In the genomic region with DNA sequence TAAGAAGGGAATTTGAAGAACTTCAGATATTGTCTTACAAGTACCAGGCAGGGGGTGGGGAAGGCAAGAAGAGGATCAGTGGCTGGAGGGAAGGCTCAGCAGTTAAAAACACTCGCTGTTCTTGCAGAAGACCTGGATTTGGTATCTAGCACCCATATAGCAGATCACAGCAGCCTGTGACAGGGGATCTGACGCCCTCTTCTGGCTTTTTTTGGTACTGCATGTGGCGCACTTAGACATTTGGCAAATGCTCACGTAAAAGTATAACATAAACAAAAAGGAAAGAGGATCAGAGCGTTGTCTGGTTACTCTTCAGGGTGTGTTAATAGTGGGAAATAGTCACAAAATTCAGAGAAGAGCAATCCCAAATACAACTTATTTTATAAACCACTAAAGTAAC, we compare ENCODE assay signal across 19 mouse cellular contexts.
DNase-seq lines count a peak whose midpoint lies in the region; ATAC-seq and TF ChIP-seq lines count a peak whose summit lies in the region.
"Had no signal": no experiment of that assay in that cellular context is flagged by ENCODE, and none has a peak within 500 bp of the region (broad histone marks: within the 10 kb centered on the region; RNA-seq: fewer than 3 reads in every experiment).

No protein-coding gene starts in this region.

- no peak overlapping the region for H3K27ac ChIP-seq in intestine, postnatal 0 days (ENCODE audit: low read depth, low read length)
- no peak overlapping the region for H3K27ac ChIP-seq in intestine, embryonic 16.5 days (ENCODE audit: low read length)
- H3K27ac ChIP-seq: embryonic facial prominence, embryonic 12.5 days; forebrain, embryonic 10.5 days; heart, embryonic 13.5 days; hindbrain, embryonic 12.5 days; limb, embryonic 13.5 days had no signal

- TF ChIP-seq CTCF in intestine, postnatal 0 days (IDR thresholded peaks at IDR 0.05; ENCODE audit: low read depth), result peak; percentile 54
- peak; percentile 42 for TF ChIP-seq CTCF in Patski (IDR thresholded peaks at IDR 0.05)

- no peaks in the 10 kb centered on the region for H3K36me3 ChIP-seq in intestine, postnatal 0 days (ENCODE audit: control insufficient read depth, insufficient read depth)
- no peaks in the 10 kb centered on the region for H3K36me3 ChIP-seq in intestine, embryonic 16.5 days (ENCODE audit: control insufficient read depth, insufficient read depth, low read length)
- H3K36me3 ChIP-seq: embryonic facial prominence, embryonic 12.5 days; forebrain, embryonic 10.5 days; heart, embryonic 13.5 days; hindbrain, embryonic 12.5 days; limb, embryonic 13.5 days had no signal

- no peak overlapping the region for H3K4me2 ChIP-seq in intestine, postnatal 0 days (replicated peaks; ENCODE audit: low read depth)
- no peak overlapping the region for H3K4me2 ChIP-seq in intestine, embryonic 16.5 days (ENCODE audit: low read depth, low read length)
- H3K4me2 ChIP-seq: embryonic facial prominence, embryonic 12.5 days; heart, embryonic 13.5 days; hindbrain, embryonic 12.5 days; limb, embryonic 13.5 days had no signal

- no peaks in the 10 kb centered on the region for H3K4me1 ChIP-seq in intestine, postnatal 0 days (replicated peaks; ENCODE audit: control insufficient read depth, insufficient read depth, low read length)
- no peaks in the 10 kb centered on the region; the same call in 1 of the 2 replicates for H3K4me1 ChIP-seq in intestine, embryonic 16.5 days (ENCODE audit: control insufficient read depth, insufficient read depth, low read length)

- no peak overlapping the region for H3K4me3 ChIP-seq in intestine, postnatal 0 days (ENCODE audit: low read depth, low read length)
- no peak overlapping the region for H3K4me3 ChIP-seq in intestine, embryonic 16.5 days (ENCODE audit: low read length)
- H3K4me3 ChIP-seq: embryonic facial prominence, embryonic 12.5 days; forebrain, embryonic 10.5 days; heart, embryonic 13.5 days; hindbrain, embryonic 12.5 days; limb, embryonic 13.5 days had no signal

- CTCF ChIA-PET in Patski (lab: Charles Lee), result interaction anchor here (1.1 kb wide), 1 partner anchor 10 kb away, joined by 3 read pairs; no protein-coding TSS in a partner anchor

- H3K27me3 ChIP-seq in intestine, postnatal 0 days (replicated peaks; ENCODE audit: control insufficient read depth, insufficient read depth, low read length), result no peaks in the 10 kb centered on the region
- no peaks in the 10 kb centered on the region for H3K27me3 ChIP-seq in intestine, embryonic 16.5 days (replicated peaks; ENCODE audit: control insufficient read depth, insufficient read depth, low read length)
- peaks cover 3% of the 10 kb centered on the region for H3K27me3 ChIP-seq in Patski
- H3K27me3 ChIP-seq: embryonic facial prominence, embryonic 12.5 days had no signal

- POLR2A ChIA-PET in Patski (lab: Charles Lee), result no interaction called here

- DNase-seq in thymus, postnatal 14 days, result peak; percentile 4
- no peak for DNase-seq in thymus, postnatal 0 days (ENCODE audit: low spot score)
- DNase-seq in Patski (ENCODE audit: low read depth, low spot score), result no peak
- DNase-seq in testis, postnatal 10 days (ENCODE audit: low spot score), result peak; percentile 59
- no peak for DNase-seq in layer of hippocampus, adult 11-12 months (ENCODE audit: low spot score)
- no peak for DNase-seq in spleen, postnatal 4 days (ENCODE audit: low spot score in 2 of 2)
- DNase-seq: adrenal gland, adult 2 months; cerebellum, postnatal 25 days; gastrocnemius, postnatal 14 days; lung, postnatal 36 days; midbrain, embryonic 14.5 days; right cerebral cortex, adult 18-20 months had no signal

- 62% methylated on average over 5 of the region's 5 CpGs for WGBS in intestine, postnatal 0 days
- 69% methylated on average over 5 of the region's 5 CpGs for WGBS in intestine, embryonic 16.5 days

- H3K9me3 ChIP-seq in intestine, postnatal 0 days (ENCODE audit: control insufficient read depth), result no peaks in the 10 kb centered on the region
- no peaks in the 10 kb centered on the region for H3K9me3 ChIP-seq in intestine, embryonic 16.5 days (ENCODE audit: control insufficient read depth, low read length)
- H3K9me3 ChIP-seq: embryonic facial prominence, embryonic 12.5 days; forebrain, embryonic 10.5 days; heart, embryonic 13.5 days; hindbrain, embryonic 12.5 days; limb, embryonic 13.5 days had no signal

- in situ Hi-C loops in Patski (cut with MboI; ENCODE audit: low pct_unique_long_range_greater_than_20kb), result loop anchor here (5.0 kb wide), 1 partner anchor 164 kb away; no protein-coding TSS in a partner anchor

- ATAC-seq in intestine, postnatal 0 days, result no peak
- no peak for ATAC-seq in intestine, embryonic 16.5 days
- no peak for ATAC-seq in Patski

- H3K9ac ChIP-seq in intestine, postnatal 0 days (ENCODE audit: low read depth, low read length), result no peak overlapping the region
- no peak overlapping the region for H3K9ac ChIP-seq in intestine, embryonic 16.5 days (ENCODE audit: low read depth, low read length)
- H3K9ac ChIP-seq: embryonic facial prominence, embryonic 12.5 days; heart, embryonic 13.5 days; hindbrain, embryonic 12.5 days; limb, embryonic 13.5 days had no signal

Comparison
In these comparisons a context has a peak if more than half of its experiments do, and no peak if none do; other contexts are left out.
1. DNase-seq: peak in thymus, postnatal 14 days (single experiment) and testis, postnatal 10 days (single experiment); none in thymus, postnatal 0 days (single experiment), Patski (single experiment), layer of hippocampus, adult 11-12 months (single experiment) and spleen, postnatal 4 days (0 of 2).